Mouse (Mus musculus) liver, adult (tissue): ENCODE measurements around the gene Fam163a.

Experiments used
- GATA4 ChIP-seq: IDR thresholded peaks from 2 replicates; pipeline ENCODE4 v1.6.1; 2014; ENCODE audit warnings: mild to moderate bottlenecking, low read length; ENCODE audit not compliant: insufficient replicate concordance

Gene Fam163a

GRCm38 (mm10) chr1:156027849-156028248, 177.0 kb downstream of the Fam163a start:
- TF ChIP-seq GATA4: no peak
